Mouse (Mus musculus) hindbrain, embryonic 13.5 days (tissue): ENCODE data around the gene Brd3. TPM values are rescaled to one million over a fixed set of nuclear protein-coding genes. Genes with fewer than 3 reads are reported as not detected.
A peak's percentile ranks its signal among the peaks of the same experiment; 100 is the strongest.

Experiments used
- ATAC-seq: fragments of 200-750 bp; cut with Nextera tagmentation; 2 replicates; pipeline ENCODE4 v1.8.0; 2017; ENCODE audit warnings: moderate TSS enrichment; ENCODE audit not compliant: low FRiP score
- H3K27ac ChIP-seq: fragments of 300-500 bp; sonication (generic); 2 replicates; pipeline ENCODE4 v1.5.1; 2015; ENCODE audit warnings: inconsistent platforms, mild to moderate bottlenecking, moderate library complexity
- H3K27me3 ChIP-seq: fragments of 300-500 bp; sonication (generic); 2 replicates; pipeline ENCODE4 v1.6.1; 2015; ENCODE audit warnings: mild to moderate bottlenecking, inconsistent platforms
- H3K36me3 ChIP-seq: fragments of 300-500 bp; sonication (generic); 2 replicates; pipeline ENCODE4 v1.6.1; 2015; ENCODE audit warnings: mild to moderate bottlenecking, inconsistent platforms
- H3K4me1 ChIP-seq: fragments of 300-500 bp; sonication (generic); replicated peaks from 2 replicates; pipeline ENCODE4 v1.6.1; 2015; ENCODE audit warnings: inconsistent platforms
- H3K4me2 ChIP-seq: fragments of 300-500 bp; sonication (generic); 2 replicates; pipeline ENCODE4 v1.6.1; 2015; ENCODE audit warnings: inconsistent platforms, mild to moderate bottlenecking, moderate library complexity
- H3K4me3 ChIP-seq: fragments of 300-500 bp; sonication (generic); 2 replicates; pipeline ENCODE4 v1.5.1; 2015; ENCODE audit warnings: mild to moderate bottlenecking, inconsistent platforms
- H3K9ac ChIP-seq: fragments of 300-500 bp; sonication (generic); 2 replicates; pipeline ENCODE4 v1.6.1; 2015; ENCODE audit warnings: mild to moderate bottlenecking, inconsistent platforms
- H3K9me3 ChIP-seq: fragments of 300-500 bp; sonication (generic); 2 replicates; pipeline ENCODE4 v1.6.1; 2016; ENCODE audit warnings: inconsistent platforms
- WGBS: fragments of 180-500 bp; shearing (Covaris S2); methylation state at CpG from one replicate; pipeline ENCODE4 v1.1.7; 2015; 5-methylcytosine and 5-hydroxymethylcytosine counted together
- polyA plus RNA-seq: library from polyadenylated mRNA; unstranded; fragments of >200 nt; fragmentation: Nextera tagmentation; extraction: Ambion mirVana; gene quantifications from 2 replicates; pipeline ENCODE4 v1.2.1, GENCODE M21; 2015

Gene Brd3
- polyA plus RNA-seq, 1 experiment from 2014 or later = 130 TPM

DNA sequence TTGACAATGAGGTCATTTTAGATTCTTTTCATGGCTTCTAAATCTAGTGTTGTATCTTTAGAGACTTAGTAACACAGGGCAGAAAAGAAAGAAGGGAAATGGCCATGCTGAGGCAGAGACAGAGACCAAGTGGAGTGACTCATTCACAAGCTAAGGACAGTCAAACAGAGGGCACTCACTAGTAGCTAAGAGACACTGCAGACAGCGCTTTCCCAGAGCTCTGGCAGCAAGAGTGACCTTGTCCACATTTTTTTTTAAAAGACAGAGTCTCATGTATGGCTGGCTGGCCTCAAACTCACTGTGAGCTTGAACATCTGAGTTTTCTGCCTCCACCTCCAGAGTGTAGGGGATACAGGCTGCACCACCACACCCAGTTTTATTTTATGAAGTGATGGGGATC is 69.6 kb downstream of the Brd3 start:
- 67% methylated on average over 1 of the region's 1 CpGs for WGBS

DNA sequence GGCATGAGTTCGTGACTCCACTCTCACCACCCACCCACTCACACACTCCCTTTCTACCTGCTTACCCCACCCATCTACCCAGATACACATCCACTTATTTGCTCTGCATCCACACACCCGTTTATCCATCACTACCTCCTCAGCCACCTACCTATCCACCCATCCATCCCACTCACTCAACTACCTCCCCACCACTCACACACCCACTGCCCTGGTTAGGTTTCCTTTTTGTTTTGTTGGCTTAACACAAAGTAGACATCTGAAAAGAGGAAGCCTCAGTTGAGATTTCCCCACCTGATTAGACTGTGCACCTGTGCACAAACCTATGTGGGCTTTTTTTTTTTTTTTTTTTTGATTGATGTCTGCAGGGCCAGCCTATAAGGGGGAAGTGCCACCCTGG is 74.9 kb downstream of the Brd3 start:
- H3K36me3 ChIP-seq = no peaks in the 10 kb centered on the region
- no peaks in the 10 kb centered on the region for H3K9me3 ChIP-seq
- H3K4me1 ChIP-seq = peaks cover 10% of the 10 kb centered on the region
- WGBS = 91% methylated on average over 2 of the region's 2 CpGs
- H3K9ac ChIP-seq = no peak overlapping the region
- 0 out of 2 replicates have a peak, but pooled peaks cover 3% of the 10 kb centered on the region for H3K27me3 ChIP-seq
- H3K27ac ChIP-seq = no peak overlapping the region
- ATAC-seq = no peak
- H3K4me3 ChIP-seq = no peak overlapping the region
- H3K4me2 ChIP-seq = no peak overlapping the region

More for the DNA sequence above, 69.6 kb downstream of the Brd3 start:
- H3K4me1 ChIP-seq = peaks cover 14% of the 10 kb centered on the region
- H3K27me3 ChIP-seq = no peaks in the 10 kb centered on the region
- H3K9me3 ChIP-seq = no peaks in the 10 kb centered on the region
- H3K9ac ChIP-seq = no peak overlapping the region
- H3K4me3 ChIP-seq = no peak overlapping the region
- H3K27ac ChIP-seq = no peak overlapping the region
- no peak overlapping the region for H3K4me2 ChIP-seq
- no peaks in the 10 kb centered on the region for H3K36me3 ChIP-seq
- no peak for ATAC-seq

- Histone ChIP-seq H3K36me3 (no peaks in the 10 kb centered on the region), H3K4me1 (peaks cover 18% of the 10 kb centered on the region), H3K27me3 (0 out of 2 replicates have a peak, but pooled peaks cover 3% of the 10 kb centered on the region), H3K9ac (no peak overlapping the region), H3K27ac (no peak overlapping the region), H3K4me3 (no peak overlapping the region), H3K4me2 (no peak overlapping the region), H3K9me3 (no peaks in the 10 kb centered on the region)
- WGBS = 91% methylated on average over 7 of the region's 7 CpGs
- no peak for ATAC-seq
These were observed 76.8 kb downstream of the Brd3 start for GRCm38 (mm10) chr2:27430621-27431020.

GRCm38 (mm10) chr2:27428071-27428470 is 79.4 kb downstream of the Brd3 start:
- Histone ChIP-seq H3K4me3 (no peak overlapping the region), H3K9ac (no peak overlapping the region), H3K4me1 (peaks cover 38% of the 10 kb centered on the region), H3K27ac (peak overlapping the region; percentile 13; the same call in 1 of the 2 replicates), H3K4me2 (no peak overlapping the region), H3K27me3 (0 out of 2 replicates have a peak, but pooled peaks cover 3% of the 10 kb centered on the region), H3K9me3 (no peaks in the 10 kb centered on the region), H3K36me3 (no peaks in the 10 kb centered on the region)
- 0% methylated on average over 4 of the region's 4 CpGs for WGBS
- peak; percentile 16; the same call in 1 of the 2 replicates for ATAC-seq

- peak; percentile 82 for ATAC-seq
- H3K4me1 ChIP-seq = peaks cover 49% of the 10 kb centered on the region
- H3K27ac ChIP-seq = peak within 1 kb of the TSS; percentile 93
- peak within 1 kb of the TSS; percentile 95 for H3K9ac ChIP-seq
- H3K27me3 ChIP-seq = 0 out of 2 replicates have a peak, but pooled peaks cover 3% of the 10 kb centered on the region
- peak within 1 kb of the TSS; percentile 91 for H3K4me3 ChIP-seq
- H3K36me3 ChIP-seq = no peaks in the 10 kb centered on the region
- WGBS = under 1% methylated on average over 52 of the region's 58 CpGs
- peak within 1 kb of the TSS; percentile 91 for H3K4me2 ChIP-seq
- H3K9me3 ChIP-seq = no peaks in the 10 kb centered on the region
These were observed 80.5 kb downstream of the Brd3 start, which contains the start of gene Vav2 for GRCm38 (mm10) chr2:27426855-27427457. Gene Vav2, minus strand, starts transcription at chr2:27427033.

DNA sequence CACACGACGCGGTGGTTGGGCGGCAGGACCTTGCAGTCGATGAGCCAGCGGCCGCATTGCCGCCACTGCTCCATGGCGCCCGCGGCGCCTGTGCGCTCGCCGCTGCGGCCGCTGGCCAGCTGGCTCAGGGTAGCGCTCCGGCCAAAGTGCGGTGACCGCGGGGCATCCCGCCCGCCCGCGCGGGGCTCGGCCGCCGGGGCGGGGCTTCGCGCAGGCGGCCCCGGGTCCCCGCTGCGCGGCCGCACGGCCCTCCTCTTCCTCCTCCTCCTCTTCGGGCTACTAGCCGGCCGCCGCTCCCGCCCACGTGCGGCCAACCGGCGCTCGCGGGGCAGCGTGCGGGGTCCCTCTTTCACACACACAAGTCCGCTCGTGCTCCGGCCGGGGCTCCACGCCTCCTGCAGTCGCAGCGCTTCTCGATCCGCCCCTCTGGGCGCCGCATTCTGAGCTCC is 81.0 kb downstream of the Brd3 start:
- H3K27me3 ChIP-seq = 0 out of 2 replicates have a peak, but pooled peaks cover 3% of the 10 kb centered on the region
- peak overlapping the region; percentile 91 for H3K4me3 ChIP-seq
- under 1% methylated on average over 55 of the region's 64 CpGs for WGBS
- peaks cover 54% of the 10 kb centered on the region for H3K4me1 ChIP-seq
- H3K9ac ChIP-seq = peak overlapping the region; percentile 95
- H3K4me2 ChIP-seq = peak overlapping the region; percentile 91
- peak; percentile 21 for ATAC-seq
- peak overlapping the region; percentile 93 for H3K27ac ChIP-seq
- H3K36me3 ChIP-seq = no peaks in the 10 kb centered on the region
- no peaks in the 10 kb centered on the region for H3K9me3 ChIP-seq

DNA sequence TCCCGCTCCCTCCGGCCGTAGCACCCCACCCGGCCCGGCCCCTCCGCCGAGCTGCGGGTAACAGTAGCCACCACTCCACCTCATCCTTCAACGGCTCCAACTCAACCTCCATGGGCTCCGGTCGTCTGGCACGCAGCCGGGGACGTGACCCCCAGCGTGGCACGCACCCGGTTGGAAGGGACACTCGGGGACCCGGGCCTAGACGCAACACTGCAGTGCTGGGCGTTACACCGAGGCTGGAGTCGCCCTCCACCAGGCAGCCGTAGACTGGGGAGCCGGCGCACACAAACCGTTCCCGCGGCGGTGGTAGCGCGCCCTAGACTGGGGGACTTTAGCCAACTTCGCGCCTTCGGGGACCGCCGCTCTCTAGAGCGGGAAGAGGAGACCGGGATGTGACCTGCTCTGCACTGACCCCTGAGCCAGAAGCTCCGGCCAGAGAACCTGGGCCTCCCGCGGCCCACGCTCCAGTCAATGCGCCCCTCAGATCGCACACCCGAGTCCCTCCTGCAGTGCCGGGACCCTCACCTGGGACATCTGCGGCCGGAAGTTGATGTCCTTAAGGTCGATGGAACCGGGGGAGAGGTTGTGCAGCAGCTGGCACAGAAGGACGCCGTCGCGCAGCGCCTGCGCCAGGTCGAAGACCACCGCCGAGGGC is 81.6 kb downstream of the Brd3 start:
- no peaks in the 10 kb centered on the region for H3K36me3 ChIP-seq
- peaks cover 59% of the 10 kb centered on the region for H3K4me1 ChIP-seq
- H3K4me2 ChIP-seq = peak overlapping the region; percentile 91
- H3K27me3 ChIP-seq = no peaks in the 10 kb centered on the region
- H3K27ac ChIP-seq = peak overlapping the region; percentile 93
- WGBS = under 1% methylated on average over 51 of the region's 60 CpGs
- peak overlapping the region; percentile 91 for H3K4me3 ChIP-seq
- H3K9ac ChIP-seq = peak overlapping the region; percentile 95
- ATAC-seq = peak; percentile 17
- H3K9me3 ChIP-seq = no peaks in the 10 kb centered on the region

GRCm38 (mm10) chr2:27425161-27425611 is 82.3 kb downstream of the Brd3 start:
- ATAC-seq = no peak
- H3K4me1 ChIP-seq = peaks cover 61% of the 10 kb centered on the region
- peak overlapping the region; percentile 91 for H3K4me3 ChIP-seq

GRCm38 (mm10) chr2:27423596-27423995 is 83.9 kb downstream of the Brd3 start:
- peak overlapping the region; percentile 91 for H3K4me3 ChIP-seq
- no peaks in the 10 kb centered on the region for H3K36me3 ChIP-seq
- no peaks in the 10 kb centered on the region for H3K9me3 ChIP-seq
- ATAC-seq = no peak
- WGBS = 54% methylated on average over 7 of the region's 7 CpGs
- peaks cover 77% of the 10 kb centered on the region for H3K4me1 ChIP-seq
- H3K4me2 ChIP-seq = peak overlapping the region; percentile 91
- H3K27ac ChIP-seq = no peak overlapping the region
- H3K9ac ChIP-seq = peak overlapping the region; percentile 95; the same call in 1 of the 2 replicates
- no peaks in the 10 kb centered on the region for H3K27me3 ChIP-seq

More at GRCm38 (mm10) chr2:27425161-27425611, 82.3 kb downstream of the Brd3 start:
- Histone ChIP-seq H3K9me3 (no peaks in the 10 kb centered on the region), H3K27me3 (no peaks in the 10 kb centered on the region), H3K9ac (peak overlapping the region; percentile 95), H3K4me2 (peak overlapping the region; percentile 91), H3K27ac (peak overlapping the region; percentile 93), H3K36me3 (no peaks in the 10 kb centered on the region)
- WGBS = under 1% methylated on average over 20 of the region's 20 CpGs

DNA sequence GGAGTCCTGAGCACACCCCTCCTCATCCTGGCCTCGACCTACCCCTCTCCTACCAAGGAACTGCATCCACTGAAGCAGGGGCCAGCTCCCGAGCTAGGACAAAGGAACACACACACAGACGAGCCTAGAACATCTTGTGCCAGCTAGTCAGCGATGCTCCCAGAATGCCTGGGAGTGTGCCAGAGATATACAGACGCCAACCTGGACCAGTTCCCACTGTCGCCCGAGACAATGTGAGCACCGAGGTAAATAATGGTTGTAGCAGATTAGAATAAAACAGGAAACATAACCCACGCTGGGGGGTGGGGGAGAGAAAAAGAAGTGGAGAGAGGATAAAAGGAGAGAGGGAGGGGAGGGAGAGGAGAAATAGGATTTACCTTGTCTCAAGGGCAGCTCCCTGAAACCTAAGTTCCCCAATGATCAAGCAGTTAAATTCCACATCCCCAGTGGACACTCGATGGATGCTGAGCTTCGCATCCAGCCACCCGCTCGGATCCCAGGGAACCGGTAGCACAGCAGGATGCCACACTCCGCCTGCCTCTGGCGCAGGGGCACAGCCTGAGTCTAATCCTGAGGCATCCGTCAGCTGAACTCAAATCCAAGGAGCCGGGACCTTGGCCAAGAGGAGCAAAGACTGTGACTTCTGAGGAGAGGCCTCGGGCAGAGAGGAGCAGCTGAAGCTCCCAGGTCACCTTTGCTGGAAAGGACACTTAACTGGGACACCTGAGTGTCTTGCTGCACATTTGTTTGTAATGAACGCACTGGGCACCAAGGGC is 86.0 kb downstream of the Brd3 start:
- H3K9me3 ChIP-seq = no peaks in the 10 kb centered on the region
- H3K9ac ChIP-seq = peak overlapping the region; percentile 55
- H3K27ac ChIP-seq = peak overlapping the region; percentile 85
- no peak for ATAC-seq
- H3K4me2 ChIP-seq = peak overlapping the region; percentile 37
- 53% methylated on average over 20 of the region's 20 CpGs for WGBS
- no peaks in the 10 kb centered on the region for H3K27me3 ChIP-seq
- no peaks in the 10 kb centered on the region for H3K36me3 ChIP-seq
- peaks cover 87% of the 10 kb centered on the region for H3K4me1 ChIP-seq
- no peak overlapping the region for H3K4me3 ChIP-seq

DNA sequence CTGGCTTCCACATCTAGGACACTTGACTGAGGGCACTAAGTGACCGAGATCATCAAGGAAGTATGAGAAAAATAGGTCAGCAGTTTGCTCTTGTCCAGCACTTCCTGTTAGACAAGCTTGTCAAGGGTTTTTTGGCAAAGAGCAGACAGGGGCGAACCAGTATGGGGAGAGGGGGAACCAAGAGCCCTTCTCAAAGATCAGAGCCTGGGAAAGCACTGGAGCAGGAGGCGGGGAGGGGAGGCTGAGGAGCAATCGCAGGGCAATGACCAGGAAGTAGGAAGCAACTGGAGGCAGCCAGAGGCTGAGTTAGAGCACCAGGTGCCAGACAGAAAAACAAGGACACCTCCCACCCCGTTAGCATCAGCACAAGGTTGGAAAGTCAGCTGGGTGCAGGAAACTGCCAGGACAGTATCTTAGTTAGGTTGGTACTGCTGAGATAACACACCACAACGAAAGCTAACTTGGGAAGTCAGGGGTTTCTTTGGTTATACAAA is 88.8 kb downstream of the Brd3 start:
- 53% methylated on average over 6 of the region's 6 CpGs for WGBS
- no peaks in the 10 kb centered on the region for H3K36me3 ChIP-seq
- H3K4me3 ChIP-seq = no peak overlapping the region
- no peak for ATAC-seq
- peak overlapping the region; percentile 46; the same call in 1 of the 2 replicates for H3K9ac ChIP-seq
- no peaks in the 10 kb centered on the region for H3K9me3 ChIP-seq
- no peaks in the 10 kb centered on the region for H3K27me3 ChIP-seq
- 0 out of 2 replicates have a peak overlapping the region, but pooled peaks have one; percentile 4 for H3K27ac ChIP-seq
- H3K4me1 ChIP-seq = peaks cover 94% of the 10 kb centered on the region
- H3K4me2 ChIP-seq = no peak overlapping the region
